11 mouse cellular contexts compared by ENCODE assay signal in the genomic region with DNA sequence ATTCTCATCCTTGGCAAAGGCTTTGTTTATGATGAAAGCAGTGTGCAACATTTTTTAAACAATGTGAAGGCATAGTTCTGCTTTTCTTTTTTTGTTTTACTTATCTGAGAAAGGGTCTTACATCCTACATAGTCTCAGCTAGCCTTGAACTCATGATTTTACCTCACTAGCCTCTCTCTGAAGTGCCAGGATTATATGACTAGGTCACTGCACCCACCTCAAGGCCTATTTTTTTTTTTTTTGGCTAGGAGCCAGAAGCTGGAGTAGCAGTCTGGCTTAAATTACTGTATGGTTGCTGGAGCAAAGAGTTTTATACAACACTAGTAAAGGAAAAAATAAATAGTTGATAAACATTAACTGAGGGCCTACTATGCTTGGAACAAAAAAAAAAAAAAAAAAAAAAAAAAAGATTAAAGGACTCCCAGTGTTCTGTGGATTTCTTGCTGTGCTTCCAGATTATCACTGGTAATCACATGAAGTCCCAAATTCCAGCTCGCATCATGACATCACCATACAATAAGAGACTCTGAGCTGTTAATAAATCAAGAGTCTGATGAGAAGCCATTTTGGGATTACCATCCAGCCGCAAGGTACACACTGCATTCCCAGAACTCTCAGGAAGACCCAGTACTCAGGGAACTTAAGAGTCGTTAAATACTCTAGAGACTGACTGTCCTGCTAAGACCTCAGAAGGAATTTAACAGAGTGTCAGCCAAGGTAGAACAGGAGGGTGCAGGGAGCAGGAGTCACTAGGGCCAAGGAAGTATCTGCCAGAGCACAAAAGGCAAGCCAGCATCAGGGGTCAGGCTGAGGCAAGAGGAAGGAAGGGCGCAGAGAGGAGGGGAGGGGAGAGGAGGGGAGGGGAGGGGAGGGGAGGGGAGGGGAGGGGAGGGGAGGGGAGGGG. TPM values are rescaled to one million over a fixed set of nuclear protein-coding genes. Genes with fewer than 3 reads are reported as not detected.
A peak's percentile ranks its signal among the peaks of the same experiment; 100 is the strongest.
DNase-seq lines count a peak whose midpoint lies in the region; ATAC-seq and TF ChIP-seq lines count a peak whose summit lies in the region.
"Had no signal": no experiment of that assay in that cellular context is flagged by ENCODE, and none has a peak within 500 bp of the region (broad histone marks: within the 10 kb centered on the region; RNA-seq: fewer than 3 reads in every experiment).

No protein-coding gene starts in this region.

- no peak for ATAC-seq in embryonic facial prominence, embryonic 11.5 days (replicated peaks; ENCODE audit: insufficient number of reproducible peaks, low FRiP score, low TSS enrichment, low read depth)
- no peak for ATAC-seq in liver, embryonic 11.5 days (replicated peaks; ENCODE audit: low FRiP score)
- ATAC-seq in forebrain, embryonic 13.5 days: no peak

- 78% methylated on average over 3 of the region's 4 CpGs for WGBS in embryonic facial prominence, embryonic 11.5 days
- 80% methylated on average over 3 of the region's 4 CpGs for WGBS in embryonic facial prominence, embryonic 10.5 days
- 62% methylated on average over 3 of the region's 4 CpGs for WGBS in liver, embryonic 11.5 days
- WGBS in forebrain, embryonic 13.5 days: 89% methylated on average over 3 of the region's 4 CpGs

- H3K9ac ChIP-seq in embryonic facial prominence, embryonic 11.5 days (replicated peaks; ENCODE audit: low read length): no peak overlapping the region
- H3K9ac ChIP-seq in liver, embryonic 11.5 days (ENCODE audit: low read depth, low read length): no peak overlapping the region
- no peak overlapping the region for H3K9ac ChIP-seq in forebrain, embryonic 13.5 days

- peak; percentile 18 for DNase-seq in embryonic facial prominence, embryonic 11.5 days (ENCODE audit: low spot score)
- DNase-seq in embryonic facial prominence, embryonic 10.5 days (ENCODE audit: low spot score): no peak
- DNase-seq in liver, embryonic 11.5 days (ENCODE audit: low spot score): no peak
- DNase-seq in liver: no peak
- DNase-seq in gastrocnemius, postnatal 36 days: peak; percentile 34 to 63
- no peak for DNase-seq in right cerebral cortex, postnatal 25 days
- DNase-seq: adrenal gland, adult 8-10 months; lung, adult 2 months had no signal

- no peaks in the 10 kb centered on the region for H3K9me3 ChIP-seq in embryonic facial prominence, embryonic 11.5 days (replicated peaks; ENCODE audit: control insufficient read depth, low read length)
- no peaks in the 10 kb centered on the region for H3K9me3 ChIP-seq in embryonic facial prominence, embryonic 10.5 days
- H3K9me3 ChIP-seq in liver, embryonic 11.5 days (ENCODE audit: control insufficient read depth, low read length): no peaks in the 10 kb centered on the region
- H3K9me3 ChIP-seq in forebrain, embryonic 13.5 days (replicated peaks): no peaks in the 10 kb centered on the region

- H3ac ChIP-seq in myocyte (ENCODE audit: control insufficient read depth, insufficient read length): no peak overlapping the region

- peaks cover 6% of the 10 kb centered on the region for H3K4me1 ChIP-seq in embryonic facial prominence, embryonic 11.5 days (ENCODE audit: control insufficient read depth, insufficient read depth, low read length)
- H3K4me1 ChIP-seq in embryonic facial prominence, embryonic 10.5 days: peaks cover 45% of the 10 kb centered on the region
- H3K4me1 ChIP-seq in liver, embryonic 11.5 days (replicated peaks; ENCODE audit: control insufficient read depth, insufficient read depth, low read length): peaks cover 45% of the 10 kb centered on the region
- peaks cover 30% of the 10 kb centered on the region for H3K4me1 ChIP-seq in forebrain, embryonic 13.5 days

- no peaks in the 10 kb centered on the region for H3K36me3 ChIP-seq in embryonic facial prominence, embryonic 11.5 days (replicated peaks; ENCODE audit: control insufficient read depth, insufficient read depth, low read depth, low read length)
- H3K36me3 ChIP-seq in embryonic facial prominence, embryonic 10.5 days (replicated peaks): peaks cover 30% of the 10 kb centered on the region
- no peaks in the 10 kb centered on the region for H3K36me3 ChIP-seq in liver, embryonic 11.5 days (ENCODE audit: control insufficient read depth, insufficient read depth, low read length)
- no peaks in the 10 kb centered on the region for H3K36me3 ChIP-seq in myocyte (ENCODE audit: control insufficient read depth, insufficient read depth)
- H3K36me3 ChIP-seq in forebrain, embryonic 13.5 days (ENCODE audit: poor library complexity, severe bottlenecking): no peaks in the 10 kb centered on the region

- H3K4me2 ChIP-seq in embryonic facial prominence, embryonic 11.5 days (ENCODE audit: low read depth, low read length): no peak overlapping the region
- no peak overlapping the region for H3K4me2 ChIP-seq in liver, embryonic 11.5 days
- no peak overlapping the region for H3K4me2 ChIP-seq in myocyte (ENCODE audit: low read depth)
- H3K4me2 ChIP-seq in forebrain, embryonic 13.5 days: no peak overlapping the region

- peaks cover 39% of the 10 kb centered on the region for H3K79me2 ChIP-seq in myocyte (ENCODE audit: control insufficient read depth, insufficient read depth)

- TF ChIP-seq POLR2A in myocyte (IDR thresholded peaks at IDR 0.05; ENCODE audit: insufficient read length, low read depth): no peak

- H3K27ac ChIP-seq in embryonic facial prominence, embryonic 11.5 days (replicated peaks; ENCODE audit: low read depth, low read length): no peak overlapping the region
- no peak overlapping the region for H3K27ac ChIP-seq in embryonic facial prominence, embryonic 10.5 days (replicated peaks)
- H3K27ac ChIP-seq in liver, embryonic 11.5 days (ENCODE audit: low read depth, low read length): peak overlapping the region; percentile 51
- no peak overlapping the region for H3K27ac ChIP-seq in forebrain, embryonic 13.5 days
- H3K27ac ChIP-seq: layer of hippocampus, adult 2 months had no signal

- intact Hi-C loops in gastrocnemius, postnatal 36 days (cut with DNase I): loop anchor here (10.0 kb wide), 1 partner anchor 110 kb away; no protein-coding TSS in a partner anchor

- no peak overlapping the region for H3K4me3 ChIP-seq in embryonic facial prominence, embryonic 11.5 days (ENCODE audit: low read depth, low read length)
- no peak overlapping the region for H3K4me3 ChIP-seq in embryonic facial prominence, embryonic 10.5 days
- H3K4me3 ChIP-seq in liver, embryonic 11.5 days (ENCODE audit: low read depth, low read length): no peak overlapping the region
- no peak overlapping the region for H3K4me3 ChIP-seq in myocyte
- H3K4me3 ChIP-seq in forebrain, embryonic 13.5 days: no peak overlapping the region
- H3K4me3 ChIP-seq: layer of hippocampus, adult 2 months had no signal

- H3K27me3 ChIP-seq in embryonic facial prominence, embryonic 11.5 days (ENCODE audit: control insufficient read depth, insufficient read depth, low read length): no peaks in the 10 kb centered on the region
- H3K27me3 ChIP-seq in embryonic facial prominence, embryonic 10.5 days (replicated peaks; ENCODE audit: low read depth, poor library complexity, severe bottlenecking): no peaks in the 10 kb centered on the region
- no peaks in the 10 kb centered on the region for H3K27me3 ChIP-seq in liver, embryonic 11.5 days (replicated peaks; ENCODE audit: control insufficient read depth, insufficient read depth, low read length)
- H3K27me3 ChIP-seq in myocyte (ENCODE audit: control insufficient read depth, insufficient read depth, insufficient read length): no peaks in the 10 kb centered on the region
- no peaks in the 10 kb centered on the region; the same call in 1 of the 2 replicates for H3K27me3 ChIP-seq in forebrain, embryonic 13.5 days

TF ChIP-seq in myocyte, 11 proteins besides CTCF, POLR2A, EP300 and RAD21:
- TF ChIP-seq E2F4 (IDR thresholded peaks at IDR 0.05; ENCODE audit: insufficient read depth) (no peak), REST (IDR thresholded peaks at IDR 0.05; ENCODE audit: insufficient read depth, insufficient read length) (no peak), TCF3 (IDR thresholded peaks at IDR 0.05; ENCODE audit: insufficient read length, low read depth) (no peak), SRF (IDR thresholded peaks at IDR 0.05; ENCODE audit: control insufficient read depth, insufficient read length, low read depth) (no peak), CEBPB (IDR thresholded peaks at IDR 0.05; ENCODE audit: insufficient read depth, poor library complexity, severe bottlenecking) (0 out of 2 replicates have a peak, but pooled peaks have one; percentile 18)

RNA-seq across cellular contexts. Expression of gene Nrip1, which starts 49.0 kb away (rescaled TPM):
- polyA plus RNA-seq in embryonic facial prominence, embryonic 11.5 days (2014; fragmentation: Nextera tagmentation; extraction: Ambion mirVana): 29.0 and 43.0 TPM in 2 replicates
- polyA plus RNA-seq in embryonic facial prominence, embryonic 10.5 days (2016; fragmentation: Nextera tagmentation; extraction: Ambion mirVana): 58.3 and 60.8 TPM in 2 replicates
- polyA plus RNA-seq in liver, embryonic 11.5 days (2014; fragmentation: Nextera tagmentation; extraction: Ambion mirVana): 35.0 and 37.3 TPM in 2 replicates
- total RNA-seq in gastrocnemius, postnatal 36 days (2021): 10 to 100 TPM; 38.2 to 40.5 TPM
- polyA plus RNA-seq in myocyte (2012; fragmentation: generic; extraction: Trizol): 3.9 TPM
- polyA plus RNA-seq in forebrain, embryonic 13.5 days (2015; fragmentation: Nextera tagmentation; extraction: Ambion mirVana): 23.3 and 25.3 TPM in 2 replicates

Comparison
In these comparisons a context has a peak if more than half of its experiments do, and no peak if none do; other contexts are left out.
1. DNase-seq: peak in embryonic facial prominence, embryonic 11.5 days (single experiment) and gastrocnemius, postnatal 36 days (2 of 2); none in embryonic facial prominence, embryonic 10.5 days (single experiment), liver, embryonic 11.5 days (single experiment), liver (single experiment) and right cerebral cortex, postnatal 25 days (single experiment).